In genomic region chr8:104509061-104510006, GRCm38 (mm10) we compare ENCODE assay signal across 8 mouse cellular contexts. TPM values are rescaled to one million over a fixed set of nuclear protein-coding genes. Genes with fewer than 3 reads are reported as not detected.
DNase-seq lines count a peak whose midpoint lies in the region; ATAC-seq lines count a peak whose summit lies in the region.

Terb1 (minus strand) TSS chr8:104509910.

- ATAC-seq in forebrain, embryonic 15.5 days (replicated peaks): peak; percentile 83

- H3K36me3 ChIP-seq in forebrain, embryonic 15.5 days: peaks cover 12% of the 10 kb centered on the region
- peaks cover 27% of the 10 kb centered on the region for H3K36me3 ChIP-seq in hindbrain, embryonic 10.5 days

- peak; percentile 75 for DNase-seq in ES-CJ7 (ENCODE audit: low read depth, low spot score)
- DNase-seq in cerebellum, adult 11-12 months: peak; percentile 52
- peak; percentile 52 for DNase-seq in hindbrain, embryonic 10.5 days (ENCODE audit: low spot score)
- DNase-seq in layer of hippocampus, postnatal 25 days (ENCODE audit: extremely low spot score in 1 of 2, low spot score in 1 of 2): peak; percentile 16 to 29
- peak; percentile 47 for DNase-seq in lung, postnatal 14 days
- peak; percentile 38 for DNase-seq in retina, adult 2 months (ENCODE audit: low read depth, low spot score)
- DNase-seq in thymus, postnatal 36 days: peak; percentile 30 to 46

- WGBS in forebrain, embryonic 15.5 days: 2% methylated on average over 64 of the region's 64 CpGs
- WGBS in hindbrain, embryonic 10.5 days: 1% methylated on average over 64 of the region's 64 CpGs

- no peak within 1 kb of the TSS for H3K27ac ChIP-seq in forebrain, embryonic 15.5 days (replicated peaks)
- peak within 1 kb of the TSS; percentile 78 for H3K27ac ChIP-seq in hindbrain, embryonic 10.5 days

- no peaks in the 10 kb centered on the region for H3K9me3 ChIP-seq in forebrain, embryonic 15.5 days
- no peaks in the 10 kb centered on the region for H3K9me3 ChIP-seq in hindbrain, embryonic 10.5 days

- no peaks in the 10 kb centered on the region for H3K27me3 ChIP-seq in forebrain, embryonic 15.5 days
- H3K27me3 ChIP-seq in hindbrain, embryonic 10.5 days (ENCODE audit: insufficient read depth, poor library complexity, severe bottlenecking): no peaks in the 10 kb centered on the region

- H3K4me2 ChIP-seq in forebrain, embryonic 15.5 days (replicated peaks): peak within 1 kb of the TSS; percentile 100

- peaks cover 13% of the 10 kb centered on the region for H3K4me1 ChIP-seq in forebrain, embryonic 15.5 days
- peaks cover 13% of the 10 kb centered on the region for H3K4me1 ChIP-seq in hindbrain, embryonic 10.5 days (replicated peaks)

- H3K4me3 ChIP-seq in forebrain, embryonic 15.5 days: peak within 1 kb of the TSS; percentile 57
- H3K4me3 ChIP-seq in hindbrain, embryonic 10.5 days: peak within 1 kb of the TSS; percentile 70

- H3K9ac ChIP-seq in forebrain, embryonic 15.5 days (replicated peaks): peak within 1 kb of the TSS; percentile 61

RNA-seq across cellular contexts. Expression of gene Terb1, which starts in this region (rescaled TPM):
- 0.17 and 0.19 TPM in 2 replicates for polyA plus RNA-seq in forebrain, embryonic 15.5 days (2015; fragmentation: Nextera tagmentation; extraction: Ambion mirVana)
- 0.12 and 0.29 TPM in 2 replicates for polyA plus RNA-seq in hindbrain, embryonic 10.5 days (2016; fragmentation: Nextera tagmentation; extraction: Ambion mirVana)
- under 1 TPM; 0.57 to 0.80 TPM for total RNA-seq in layer of hippocampus, postnatal 25 days (2021)

Comparison
In these comparisons a context has a peak if more than half of its experiments do, and no peak if none do; other contexts are left out.
1. Peak in ATAC-seq, H3K4me3 ChIP-seq, H3K9ac ChIP-seq and H3K4me2 ChIP-seq in forebrain, embryonic 15.5 days; RNA of the gene not detected or under 1 TPM.
2. Peak in DNase-seq, H3K4me3 ChIP-seq and H3K27ac ChIP-seq in hindbrain, embryonic 10.5 days; RNA of the gene not detected or under 1 TPM.
3. Peak in DNase-seq in layer of hippocampus, postnatal 25 days; RNA of the gene not detected or under 1 TPM.
4. DNase-seq: peak in every context shown above with its lines; median percentile 75 in ES-CJ7; 52 in cerebellum, adult 11-12 months; 52 in hindbrain, embryonic 10.5 days; 47 in lung, postnatal 14 days; 38 in retina, adult 2 months; 38 in thymus, postnatal 36 days; 22 in layer of hippocampus, postnatal 25 days.